ENCODE assay signal across 12 mouse cellular contexts in genomic region chr4:143120008-143120407, GRCm38 (mm10).
A peak's percentile ranks its signal among the peaks of the same experiment; 100 is the strongest.
DNase-seq lines count a peak whose midpoint lies in the region; ATAC-seq and TF ChIP-seq lines count a peak whose summit lies in the region.
"Had no signal": no experiment of that assay in that cellular context is flagged by ENCODE, and none has a peak within 500 bp of the region (broad histone marks: within the 10 kb centered on the region; RNA-seq: fewer than 3 reads in every experiment).

No protein-coding gene starts in this region.

- H3K4me1 ChIP-seq in heart, adult 2 months (ENCODE audit: control insufficient read depth, insufficient read depth, low read length) = peaks cover 18% of the 10 kb centered on the region
- H3K4me1 ChIP-seq in midbrain, postnatal 0 days (ENCODE audit: insufficient read depth, low read length) = no peaks in the 10 kb centered on the region
- peaks cover 24% of the 10 kb centered on the region; the same call in 1 of the 2 replicates for H3K4me1 ChIP-seq in midbrain, embryonic 16.5 days (ENCODE audit: control insufficient read depth, insufficient read depth, low read length)
- H3K4me1 ChIP-seq in hindbrain, embryonic 16.5 days (ENCODE audit: control insufficient read depth, insufficient read depth, low read depth, low read length) = peaks cover 15% of the 10 kb centered on the region
- H3K4me1 ChIP-seq: liver, embryonic 12.5 days had no signal

- WGBS in heart, adult 2 months = 49% methylated on average over 8 of the region's 8 CpGs
- 74% methylated on average over 8 of the region's 8 CpGs for WGBS in midbrain, postnatal 0 days
- 84% methylated on average over 8 of the region's 8 CpGs for WGBS in midbrain, embryonic 16.5 days
- 75% methylated on average over 8 of the region's 8 CpGs for WGBS in hindbrain, embryonic 16.5 days

- no peaks in the 10 kb centered on the region for H3K27me3 ChIP-seq in heart, adult 2 months (ENCODE audit: control insufficient read depth, insufficient read depth, low read length)
- H3K27me3 ChIP-seq in midbrain, postnatal 0 days (ENCODE audit: insufficient read depth, low read length) = no peaks in the 10 kb centered on the region
- no peaks in the 10 kb centered on the region for H3K27me3 ChIP-seq in midbrain, embryonic 16.5 days (ENCODE audit: control insufficient read depth, insufficient read depth, low read depth, low read length)
- no peaks in the 10 kb centered on the region for H3K27me3 ChIP-seq in hindbrain, embryonic 16.5 days (replicated peaks; ENCODE audit: control insufficient read depth, insufficient read depth, low read length)
- H3K27me3 ChIP-seq: liver, embryonic 12.5 days had no signal

- TF ChIP-seq CTCF in heart, adult 2 months (IDR thresholded peaks at IDR 0.05) = no peak
- no peak for TF ChIP-seq CTCF in midbrain, postnatal 0 days (IDR thresholded peaks at IDR 0.05)

- H3K9ac ChIP-seq in heart, adult 2 months (ENCODE audit: low read depth, low read length) = no peak overlapping the region
- no peak overlapping the region for H3K9ac ChIP-seq in midbrain, postnatal 0 days (replicated peaks; ENCODE audit: low read length, poor library complexity, severe bottlenecking)
- H3K9ac ChIP-seq in midbrain, embryonic 16.5 days (ENCODE audit: low read depth, low read length) = no peak overlapping the region
- no peak overlapping the region for H3K9ac ChIP-seq in hindbrain, embryonic 16.5 days (ENCODE audit: low read depth, low read length)
- H3K9ac ChIP-seq: liver, embryonic 12.5 days had no signal

- H3K9me3 ChIP-seq in midbrain, postnatal 0 days (ENCODE audit: low read length) = no peaks in the 10 kb centered on the region
- no peaks in the 10 kb centered on the region for H3K9me3 ChIP-seq in midbrain, embryonic 16.5 days (replicated peaks; ENCODE audit: control insufficient read depth, low read length, poor library complexity, severe bottlenecking)
- no peaks in the 10 kb centered on the region for H3K9me3 ChIP-seq in hindbrain, embryonic 16.5 days (ENCODE audit: control insufficient read depth, low read length)
- H3K9me3 ChIP-seq: liver, embryonic 12.5 days had no signal

- H3K4me2 ChIP-seq in midbrain, postnatal 0 days (ENCODE audit: low read depth, low read length, poor library complexity, severe bottlenecking) = no peak overlapping the region
- no peak overlapping the region for H3K4me2 ChIP-seq in midbrain, embryonic 16.5 days (ENCODE audit: low read length)
- H3K4me2 ChIP-seq in hindbrain, embryonic 16.5 days (ENCODE audit: low read length) = no peak overlapping the region
- H3K4me2 ChIP-seq: liver, embryonic 12.5 days had no signal

- H3K27ac ChIP-seq in heart, adult 2 months = no peak overlapping the region
- H3K27ac ChIP-seq in midbrain, postnatal 0 days (ENCODE audit: low read depth, low read length) = no peak overlapping the region
- no peak overlapping the region for H3K27ac ChIP-seq in midbrain, embryonic 16.5 days (ENCODE audit: low read length)
- no peak overlapping the region for H3K27ac ChIP-seq in hindbrain, embryonic 16.5 days (ENCODE audit: low read depth, low read length)
- H3K27ac ChIP-seq: liver, embryonic 12.5 days had no signal

- H3K4me3 ChIP-seq in heart, adult 2 months = no peak overlapping the region
- no peak overlapping the region for H3K4me3 ChIP-seq in midbrain, postnatal 0 days (ENCODE audit: low read depth, low read length)
- H3K4me3 ChIP-seq in midbrain, embryonic 16.5 days (ENCODE audit: low read depth, low read length) = no peak overlapping the region
- H3K4me3 ChIP-seq in hindbrain, embryonic 16.5 days (ENCODE audit: low read length) = no peak overlapping the region
- H3K4me3 ChIP-seq: liver, embryonic 12.5 days had no signal

- intact Hi-C loops in heart, adult 2 months (cut with DNase I) = no loop called here
- intact Hi-C loops in heart, postnatal 25 days (cut with DNase I) = no loop called here
- intact Hi-C loops in left cerebral cortex, postnatal 25 days (cut with DNase I) = no loop called here

- 0 out of 2 replicates have a peak, but pooled peaks have one; percentile 63 for TF ChIP-seq EP300 in heart, adult 2 months (IDR thresholded peaks at IDR 0.05; ENCODE audit: insufficient read depth, low read depth, low read length)

- DNase-seq in heart, adult 2 months = peak; percentile 55 to 67
- no peak for DNase-seq in heart, postnatal 25 days (ENCODE audit: low spot score)
- peak; percentile 66 for DNase-seq in midbrain, postnatal 0 days (ENCODE audit: low spot score)
- DNase-seq in cerebellum, adult 8-10 months = peak; percentile 38
- peak; percentile 68 for DNase-seq in heart, postnatal 4 days
- no peak for DNase-seq in left cerebral cortex, postnatal 25 days (ENCODE audit: low spot score in 2 of 2)
- DNase-seq: gastrocnemius, postnatal 10 days had no signal

- no peaks in the 10 kb centered on the region; the same call in 1 of the 2 replicates for H3K79me2 ChIP-seq in heart, adult 2 months (replicated peaks; ENCODE audit: control insufficient read depth, insufficient read depth, low read length)

- no peak for TF ChIP-seq POLR2A in heart, adult 2 months (IDR thresholded peaks at IDR 0.05; ENCODE audit: insufficient read depth, low read depth, low read length)

- ATAC-seq in midbrain, postnatal 0 days (ENCODE audit: low FRiP score) = no peak
- no peak for ATAC-seq in midbrain, embryonic 16.5 days
- no peak for ATAC-seq in hindbrain, embryonic 16.5 days
- ATAC-seq: activated CD4-positive, CD25-positive, alpha-beta regulatory T cell, adult 4 months; intestine, embryonic 16.5 days; liver, embryonic 12.5 days had no signal

- H3K36me3 ChIP-seq in heart, adult 2 months (ENCODE audit: control insufficient read depth, insufficient read depth, low read length) = peaks cover 3% of the 10 kb centered on the region; the same call in 1 of the 2 replicates
- no peaks in the 10 kb centered on the region for H3K36me3 ChIP-seq in midbrain, postnatal 0 days (ENCODE audit: insufficient read depth, low read length)
- H3K36me3 ChIP-seq in midbrain, embryonic 16.5 days (ENCODE audit: control insufficient read depth, insufficient read depth, low read length) = no peaks in the 10 kb centered on the region
- H3K36me3 ChIP-seq in hindbrain, embryonic 16.5 days (ENCODE audit: control insufficient read depth, insufficient read depth, low read length) = no peaks in the 10 kb centered on the region

Comparison
In these comparisons a context has a peak if more than half of its experiments do, and no peak if none do; other contexts are left out.
1. DNase-seq: peak in heart, adult 2 months (2 of 2), midbrain, postnatal 0 days (single experiment), cerebellum, adult 8-10 months (single experiment) and heart, postnatal 4 days (single experiment); none in heart, postnatal 25 days (single experiment) and left cerebral cortex, postnatal 25 days (0 of 2).